Mouse (Mus musculus) left cerebral cortex, adult 18-20 months (tissue): ENCODE results near the gene Wdr17. TPM values are rescaled to one million over a fixed set of nuclear protein-coding genes. Genes with fewer than 3 reads are reported as not detected.

Experiments used
- DNase-seq, 2 experiments: peaks; one replicate each; pipeline ENCODE4 v3.0.0; 2021 to 2022; ENCODE audit warnings: low spot score in 2 of 2, mixed read lengths in 1 of 2
- long read RNA-seq, 2 experiments: library from polyadenylated mRNA; stranded (forward); transcript quantifications; one replicate each; pipeline ENCODE4 v2.0.0; 2021
- total RNA-seq, 2 experiments: library from RNA; stranded (reverse); gene quantifications; 2 replicates each; pipeline ENCODE4 v1.2.3; 2021

The Wdr17 gene
- total RNA-seq, result 10 to 100 TPM; 37.3 to 39.4 TPM
- long read RNA-seq, experiment 1, full-length matches to known transcripts, result 2 of 19 reads
- long read RNA-seq, experiment 1, partial matches to known transcripts, result 1 of 19 reads
- long read RNA-seq, experiment 1, other reads (novel, unspliced or antisense), result 16 of 19 reads
- long read RNA-seq, experiment 2, full-length matches to known transcripts, result 1 of 8 reads
- long read RNA-seq, experiment 2, partial matches to known transcripts, result 0 of 8 reads
- long read RNA-seq, experiment 2, other reads (novel, unspliced or antisense), result 7 of 8 reads

GRCm38 (mm10) chr8:54886987-54887785, at the start of gene Wdr17:
Wdr17 (minus strand) TSS chr8:54887184.
- DNase-seq, result peak; percentile 17 to 34

GRCm38 (mm10) chr8:54932306-54932705, 45.3 kb upstream of the Wdr17 start:
- no peak for DNase-seq

- DNase-seq, result no peak
These were observed 38.0 kb upstream of the Wdr17 start for GRCm38 (mm10) chr8:54924936-54925335.

GRCm38 (mm10) chr8:54922160-54922855, 35.3 kb upstream of the Wdr17 start:
- peak in 1 of 2 experiments; percentile 40 for DNase-seq

GRCm38 (mm10) chr8:54917710-54918109, 30.7 kb upstream of the Wdr17 start:
- no peak for DNase-seq

GRCm38 (mm10) chr8:54912891-54913290, 25.9 kb upstream of the Wdr17 start:
- no peak for DNase-seq

- DNase-seq, result no peak
These were observed 12.5 kb upstream of the Wdr17 start for GRCm38 (mm10) chr8:54899444-54899843.

- no peak for DNase-seq
These were observed 7.8 kb upstream of the Wdr17 start for GRCm38 (mm10) chr8:54894637-54895322.

- no peak for DNase-seq
These were observed 7.2 kb upstream of the Wdr17 start for GRCm38 (mm10) chr8:54894180-54894579.

- DNase-seq, result no peak
These were observed 424 bp downstream of the Wdr17 start for GRCm38 (mm10) chr8:54886560-54886959.

DNA sequence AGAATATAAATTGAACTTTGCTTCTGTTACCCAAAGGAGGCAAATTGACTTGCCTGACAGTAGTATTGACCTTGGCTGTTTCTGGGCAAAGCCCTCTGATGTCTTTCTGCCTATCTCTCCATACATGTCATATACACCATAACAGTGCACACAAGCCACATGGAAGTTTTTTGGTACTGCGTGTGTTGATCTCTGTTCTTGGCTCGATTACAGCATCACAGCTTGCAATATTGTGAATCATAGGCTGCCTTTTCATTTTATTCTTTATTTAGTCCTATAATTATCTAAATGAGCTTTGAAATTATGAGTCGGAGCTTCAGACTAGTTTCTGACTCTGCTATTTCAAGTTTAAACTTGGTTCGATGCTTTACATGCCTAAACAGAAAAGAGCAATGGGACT, 10.5 kb downstream of the Wdr17 start:
- DNase-seq, result no peak

DNA sequence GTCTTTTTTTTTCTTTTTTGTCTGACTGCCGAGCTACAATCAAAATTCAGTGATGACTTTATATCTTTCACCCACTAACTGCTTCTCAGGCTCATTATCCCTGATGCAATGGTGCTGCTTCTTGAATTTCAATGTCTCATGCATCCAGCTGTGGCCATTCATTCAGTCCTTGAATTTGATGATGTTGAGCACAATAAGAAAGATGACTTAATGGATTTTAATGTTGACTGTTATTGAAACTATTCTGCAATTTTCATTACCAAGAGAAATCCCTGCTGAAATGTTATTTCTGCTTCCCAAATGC, 22.3 kb downstream of the Wdr17 start:
- DNase-seq, result no peak

GRCm38 (mm10) chr8:54864038-54864760, 22.8 kb downstream of the Wdr17 start:
- peak; percentile 25 to 49 for DNase-seq

DNA sequence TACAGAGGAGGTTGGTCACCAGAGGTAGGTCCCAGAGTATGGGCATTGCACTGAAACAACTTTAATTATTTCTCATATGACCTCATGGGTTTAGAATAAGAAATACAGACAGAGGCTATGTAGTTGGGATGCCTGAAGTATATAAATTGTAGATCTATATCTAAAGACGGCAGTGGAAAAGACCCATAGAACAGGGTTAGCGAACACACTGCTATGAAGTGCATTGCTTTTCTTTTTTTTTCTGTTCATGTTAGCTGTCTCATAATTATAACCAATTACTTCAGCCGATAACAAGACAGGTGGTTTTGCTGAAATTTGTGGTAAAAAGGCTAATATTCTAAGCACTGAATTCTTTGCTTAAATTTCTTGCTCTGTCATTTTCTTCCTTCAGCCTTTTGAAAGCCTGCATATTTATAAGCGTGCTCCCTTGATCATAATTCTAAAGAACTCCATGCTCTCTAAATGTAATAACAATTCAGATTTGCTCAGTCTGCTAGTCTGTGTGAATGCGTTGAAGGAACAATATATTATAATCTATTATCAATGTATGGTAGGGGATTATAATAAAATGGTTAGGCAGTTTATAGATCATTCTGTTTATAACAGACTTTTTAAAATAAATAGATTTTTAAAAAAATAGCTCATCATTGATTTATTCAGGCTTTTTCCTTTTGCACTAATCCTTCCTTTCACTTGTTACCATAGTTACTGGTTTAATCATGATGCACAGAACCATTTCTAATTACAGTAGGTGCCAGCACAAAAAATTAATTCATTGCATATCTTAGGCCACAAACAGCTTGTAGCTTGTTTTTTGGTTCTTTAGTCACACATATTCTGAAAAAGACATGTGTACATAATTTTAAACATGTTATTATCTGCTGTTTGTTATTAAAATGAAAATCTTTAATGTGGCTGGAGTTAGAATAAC, 50.7 kb downstream of the Wdr17 start:
- no peak for DNase-seq

DNA sequence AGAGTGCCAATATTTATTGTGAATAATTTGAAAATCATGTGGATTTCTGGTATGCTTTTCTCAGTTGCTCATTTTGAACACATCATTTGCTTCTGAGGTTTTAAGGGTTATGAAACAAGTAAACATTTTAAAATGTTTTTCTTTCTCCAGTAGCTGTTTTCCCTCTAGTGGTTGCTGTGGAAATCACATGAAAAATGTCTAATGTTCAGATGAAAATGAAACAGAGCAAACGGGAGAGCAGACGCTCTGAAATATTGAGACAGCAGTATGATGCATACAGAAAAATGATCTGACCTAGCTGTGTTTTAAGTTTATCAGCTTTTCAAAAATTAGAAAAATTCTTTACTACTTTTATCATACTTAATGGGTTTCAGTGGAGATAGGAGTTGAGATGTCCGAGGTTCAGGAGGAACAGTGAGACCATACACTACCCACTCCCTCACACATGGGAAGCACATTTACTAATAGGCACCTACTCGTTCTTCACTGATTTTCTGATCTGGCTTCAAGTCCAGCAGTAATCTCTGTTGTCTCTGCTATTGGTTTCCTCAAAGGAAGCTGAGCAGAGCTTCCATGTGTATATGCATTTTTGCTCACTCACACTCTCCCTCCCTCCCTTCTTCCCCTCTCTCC, 57.1 kb downstream of the Wdr17 start:
- no peak for DNase-seq

DNA sequence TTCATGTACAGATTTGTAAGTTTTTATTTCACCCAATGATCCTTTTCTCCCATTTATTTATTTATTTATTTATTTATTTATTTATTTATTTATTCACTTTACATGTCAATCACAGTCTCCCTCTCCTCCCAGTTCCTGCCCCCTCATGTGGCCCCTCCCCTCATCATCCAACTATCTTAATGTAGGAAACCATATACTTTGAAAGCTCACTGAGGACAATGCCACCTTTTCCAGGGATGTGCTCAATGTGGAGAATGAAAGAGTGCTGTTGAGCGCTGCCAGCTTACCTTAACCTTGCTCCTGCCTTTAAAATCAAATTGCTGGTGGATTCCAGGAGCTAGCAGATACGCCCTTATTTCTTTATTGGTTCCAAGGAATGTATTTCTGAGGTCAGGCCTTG, 59.0 kb downstream of the Wdr17 start:
- no peak for DNase-seq

GRCm38 (mm10) chr8:54822956-54823355, 64.0 kb downstream of the Wdr17 start:
- no peak for DNase-seq

DNA sequence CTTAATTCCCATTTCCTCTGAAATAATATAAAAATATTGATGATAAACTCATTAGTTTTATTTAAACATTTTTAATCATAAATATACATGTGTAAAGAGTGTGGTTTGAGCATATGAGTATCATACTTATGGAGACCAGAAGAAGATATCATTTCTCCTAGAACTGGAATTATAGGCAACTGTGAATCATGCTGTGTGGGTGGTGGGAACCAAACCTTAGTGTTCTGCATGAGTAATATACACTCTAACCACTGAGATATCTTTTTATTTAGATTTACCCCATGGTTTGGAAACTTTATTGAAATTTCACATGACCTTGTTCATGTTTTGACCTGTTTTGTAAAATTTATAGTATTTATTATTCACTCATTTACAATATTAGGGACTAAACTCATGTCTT, 68.3 kb downstream of the Wdr17 start:
- DNase-seq, result no peak

DNA sequence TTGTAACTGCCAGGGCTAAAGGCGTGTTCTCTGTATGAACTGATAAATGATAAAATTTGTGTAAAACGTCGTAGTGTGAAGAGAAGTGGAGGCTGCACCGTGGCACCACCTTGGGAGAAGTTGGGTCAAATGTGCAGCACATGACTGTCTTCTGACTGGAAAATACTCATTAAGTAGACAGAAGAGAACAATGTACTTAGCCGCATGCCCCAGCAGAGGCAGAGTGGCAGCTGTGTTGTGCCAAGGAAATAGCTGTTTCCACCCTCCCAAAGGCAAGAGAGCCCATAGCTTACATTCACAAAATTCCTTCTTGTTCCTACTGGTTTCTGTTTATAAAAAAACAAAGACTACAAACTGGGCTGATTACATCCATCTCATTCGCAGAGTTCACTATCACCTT, 78.8 kb downstream of the Wdr17 start:
- DNase-seq, result no peak
